Mouse (Mus musculus) forebrain, embryonic 11.5 days (tissue): ENCODE measurements around the gene Dmd. TPM values are rescaled to one million over a fixed set of nuclear protein-coding genes. Genes with fewer than 3 reads are reported as not detected.

Source experiments
- ATAC-seq: fragments of 200-750 bp; cut with Nextera tagmentation; replicated peaks from 2 replicates; pipeline ENCODE4 v1.8.0; 2017; ENCODE audit warnings: moderate TSS enrichment; ENCODE audit not compliant: low FRiP score
- DNase-seq: peaks from one replicate; pipeline ENCODE4 v3.0.0-alpha.2; 2017; ENCODE audit warnings: low spot score
- H3K27ac ChIP-seq: fragments of 300-500 bp; sonication (generic); 2 replicates; pipeline ENCODE4 v1.5.1; 2014; ENCODE audit warnings: low read depth, low read length
- H3K27me3 ChIP-seq: fragments of 300-500 bp; sonication (generic); 2 replicates; pipeline ENCODE4 v1.6.1; 2014; ENCODE audit warnings: mild to moderate bottlenecking, low read length, mixed read lengths; ENCODE audit not compliant: control insufficient read depth, insufficient read depth
- H3K36me3 ChIP-seq: fragments of 300-500 bp; sonication (generic); 2 replicates; pipeline ENCODE4 v1.6.1; 2014; ENCODE audit warnings: mild to moderate bottlenecking, low read length, moderate library complexity, mixed read lengths; ENCODE audit not compliant: control insufficient read depth, insufficient read depth
- H3K4me1 ChIP-seq: fragments of 300-500 bp; sonication (generic); replicated peaks from 2 replicates; pipeline ENCODE4 v1.6.1; 2014; ENCODE audit warnings: low read length, mixed read lengths; ENCODE audit not compliant: control insufficient read depth, insufficient read depth
- H3K4me2 ChIP-seq: fragments of 300-500 bp; sonication (generic); 2 replicates; pipeline ENCODE4 v1.6.1; 2014; ENCODE audit warnings: low read depth, mild to moderate bottlenecking, low read length, moderate library complexity, mixed read lengths; ENCODE audit not compliant: severe bottlenecking
- H3K4me3 ChIP-seq: fragments of 300-500 bp; sonication (generic); 2 replicates; pipeline ENCODE4 v1.5.1; 2014; ENCODE audit warnings: low read depth, low read length
- H3K9ac ChIP-seq: fragments of 300-500 bp; sonication (generic); 2 replicates; pipeline ENCODE4 v1.6.1; 2014; ENCODE audit warnings: low read length
- H3K9me3 ChIP-seq: fragments of 300-500 bp; sonication (generic); 2 replicates; pipeline ENCODE4 v1.6.1; 2016; ENCODE audit warnings: low read length, mixed read lengths; ENCODE audit not compliant: control insufficient read depth
- WGBS: fragments of 180-500 bp; shearing (Covaris S2); extraction: QIAGEN DNeasy Blood & Tissue Kit; methylation state at CpG from one replicate; pipeline ENCODE4 v1.1.7; 2014; 5-methylcytosine and 5-hydroxymethylcytosine counted together
- polyA plus RNA-seq: library from polyadenylated mRNA; unstranded; fragments of >200 nt; fragmentation: Nextera tagmentation; extraction: Ambion mirVana; gene quantifications from 2 replicates; pipeline ENCODE4 v1.2.1, GENCODE M21; 2014

Dmd gene
- polyA plus RNA-seq, 1 experiment from 2014 or later = 21.5 TPM

GRCm38 (mm10) chrX:85046631-85047030 is 2098.0 kb downstream of the Dmd start:
- H3K4me2 ChIP-seq = no peak overlapping the region
- ATAC-seq = no peak

GRCm38 (mm10) chrX:85048141-85049110 is 2099.8 kb downstream of the Dmd start:
- H3K27ac ChIP-seq = no peak overlapping the region
- peak; percentile 95 for ATAC-seq
- H3K4me2 ChIP-seq = peak overlapping the region; percentile 59
- no peaks in the 10 kb centered on the region for H3K9me3 ChIP-seq
- WGBS = 25% methylated on average over 47 of the region's 47 CpGs
- H3K36me3 ChIP-seq = no peaks in the 10 kb centered on the region
- DNase-seq = peak; percentile 79
- H3K9ac ChIP-seq = peak overlapping the region; percentile 63
- peaks cover 2% of the 10 kb centered on the region; the same call in 1 of the 2 replicates for H3K27me3 ChIP-seq
- H3K4me3 ChIP-seq = peak overlapping the region; percentile 49
- no peaks in the 10 kb centered on the region for H3K4me1 ChIP-seq

More at GRCm38 (mm10) chrX:85046631-85047030, 2098.0 kb downstream of the Dmd start:
- H3K4me1 ChIP-seq = no peaks in the 10 kb centered on the region
- WGBS = 89% methylated on average over 9 of the region's 9 CpGs
- H3K36me3 ChIP-seq = no peaks in the 10 kb centered on the region
- no peak overlapping the region for H3K9ac ChIP-seq
- H3K27me3 ChIP-seq = no peaks in the 10 kb centered on the region
- H3K4me3 ChIP-seq = no peak overlapping the region
- H3K27ac ChIP-seq = no peak overlapping the region
- no peaks in the 10 kb centered on the region for H3K9me3 ChIP-seq
- no peak for DNase-seq

- Histone ChIP-seq H3K9ac (no peak overlapping the region), H3K4me1 (no peaks in the 10 kb centered on the region), H3K36me3 (no peaks in the 10 kb centered on the region), H3K27ac (no peak overlapping the region), H3K4me2 (no peak overlapping the region), H3K4me3 (no peak overlapping the region), H3K9me3 (no peaks in the 10 kb centered on the region), H3K27me3 (peaks cover 2% of the 10 kb centered on the region; the same call in 1 of the 2 replicates)
- ATAC-seq (no peak), DNase-seq (no peak)
- 51% methylated on average over 3 of the region's 3 CpGs for WGBS
Measured at GRCm38 (mm10) chrX:85049593-85049992, 2100.9 kb downstream of the Dmd start.

- DNase-seq (no peak), ATAC-seq (no peak)
- no peak overlapping the region for H3K4me2 ChIP-seq
- H3K9me3 ChIP-seq = no peaks in the 10 kb centered on the region
- no peaks in the 10 kb centered on the region for H3K36me3 ChIP-seq
- WGBS = 66% methylated on average over 4 of the region's 4 CpGs
- H3K4me3 ChIP-seq = no peak overlapping the region
- H3K4me1 ChIP-seq = no peaks in the 10 kb centered on the region
- no peak overlapping the region for H3K9ac ChIP-seq
- H3K27ac ChIP-seq = no peak overlapping the region
- H3K27me3 ChIP-seq = no peaks in the 10 kb centered on the region
Measured at GRCm38 (mm10) chrX:85073602-85074001, 2124.9 kb downstream of the Dmd start.

- H3K4me1 ChIP-seq = no peaks in the 10 kb centered on the region
- no peak overlapping the region for H3K4me3 ChIP-seq
- DNase-seq = no peak
- H3K27me3 ChIP-seq = no peaks in the 10 kb centered on the region
- H3K9ac ChIP-seq = no peak overlapping the region
- ATAC-seq = no peak
- no peaks in the 10 kb centered on the region for H3K9me3 ChIP-seq
- no peak overlapping the region for H3K27ac ChIP-seq
- WGBS = 68% methylated on average over 1 of the region's 1 CpGs
- H3K36me3 ChIP-seq = no peaks in the 10 kb centered on the region
- no peak overlapping the region for H3K4me2 ChIP-seq
Measured at GRCm38 (mm10) chrX:85076845-85077244, 2128.2 kb downstream of the Dmd start.

- no peak for DNase-seq
- Histone ChIP-seq H3K27ac (no peak overlapping the region), H3K4me3 (no peak overlapping the region), H3K4me1 (no peaks in the 10 kb centered on the region), H3K27me3 (no peaks in the 10 kb centered on the region), H3K9ac (no peak overlapping the region), H3K9me3 (no peaks in the 10 kb centered on the region), H3K36me3 (no peaks in the 10 kb centered on the region), H3K4me2 (no peak overlapping the region)
- 61% methylated on average over 1 of the region's 1 CpGs for WGBS
- ATAC-seq = no peak
Measured at GRCm38 (mm10) chrX:85077605-85078004, 2128.9 kb downstream of the Dmd start.

- no peaks in the 10 kb centered on the region for H3K27me3 ChIP-seq
- H3K27ac ChIP-seq = no peak overlapping the region
- WGBS = 81% methylated on average over 2 of the region's 2 CpGs
- H3K4me1 ChIP-seq = no peaks in the 10 kb centered on the region
- H3K9ac ChIP-seq = no peak overlapping the region
- no peak overlapping the region for H3K4me2 ChIP-seq
- no peak overlapping the region for H3K4me3 ChIP-seq
- no peak for DNase-seq
- no peaks in the 10 kb centered on the region for H3K36me3 ChIP-seq
- H3K9me3 ChIP-seq = no peaks in the 10 kb centered on the region
- ATAC-seq = no peak
Measured at GRCm38 (mm10) chrX:85079174-85079573, 2130.5 kb downstream of the Dmd start.

- H3K36me3 ChIP-seq = no peaks in the 10 kb centered on the region
- no peak overlapping the region for H3K27ac ChIP-seq
- whole genome bisulfite sequencing = 56% methylated on average over 8 of the region's 8 CpGs
- H3K4me2 ChIP-seq = no peak overlapping the region
- H3K4me3 ChIP-seq = no peak overlapping the region
- no peak for DNase-seq
- no peaks in the 10 kb centered on the region for H3K4me1 ChIP-seq
- ATAC-seq = no peak
- H3K9me3 ChIP-seq = no peaks in the 10 kb centered on the region
- peaks cover 2% of the 10 kb centered on the region; the same call in 1 of the 2 replicates for H3K27me3 ChIP-seq
- no peak overlapping the region for H3K9ac ChIP-seq
Measured at GRCm38 (mm10) chrX:85084237-85085153, 2135.8 kb downstream of the Dmd start.
